Mouse (Mus musculus) lung, adult 2 months (tissue): ENCODE measurements around the gene Phyhipl.

ENCODE experiments used
- CTCF ChIP-seq: fragments of 200-500 bp; IDR thresholded peaks from 2 replicates; pipeline ENCODE4 v1.5.1; 2011; ENCODE audit warnings: mild to moderate bottlenecking, low read length, control low read depth; ENCODE audit not compliant: insufficient read depth
- POLR2A ChIP-seq: fragments of 200-500 bp; IDR thresholded peaks from 2 replicates; pipeline ENCODE4 v1.6.1; 2011; ENCODE audit warnings: low read depth, mild to moderate bottlenecking, control low read depth, low read length, borderline replicate concordance; ENCODE audit errors: extremely low read depth

GRCm38 (mm10) chr10:70507880-70508279 lies 147.9 kb downstream of the Phyhipl start:
- TF ChIP-seq CTCF (no peak), POLR2A (no peak)
